ENCODE assay signal across 21 mouse cellular contexts in genomic region chr7:28735701-28736100, GRCm38 (mm10). TPM values are rescaled to one million over a fixed set of nuclear protein-coding genes. Genes with fewer than 3 reads are reported as not detected.
"Had no signal": no experiment of that assay in that cellular context is flagged by ENCODE, and none has a peak within 500 bp of the region (broad histone marks: within the 10 kb centered on the region; RNA-seq: fewer than 3 reads in every experiment).

No protein-coding gene starts in this region.

- ATAC-seq: intestine, postnatal 0 days; liver, postnatal 0 days had no signal

- H3K27me3 ChIP-seq: stomach, embryonic 15.5 days had no signal

- H3K4me2 ChIP-seq: limb, embryonic 12.5 days; liver, embryonic 13.5 days; midbrain, embryonic 12.5 days; neural tube, embryonic 12.5 days; stomach, embryonic 15.5 days had no signal

- H3K9me3 ChIP-seq: stomach, embryonic 15.5 days had no signal

- DNase-seq: kidney, adult 8-10 months; kidney, postnatal 25 days; liver; liver, embryonic 13.5 days; liver, postnatal 0 days; retina, postnatal 1 day; right cerebral cortex, postnatal 4 days; thymus, postnatal 36 days had no signal

- H3K9ac ChIP-seq: limb, embryonic 12.5 days; liver, embryonic 13.5 days; liver, postnatal 0 days; midbrain, embryonic 12.5 days; neural tube, embryonic 12.5 days; stomach, embryonic 15.5 days had no signal

- H3K27ac ChIP-seq: left cerebral cortex, adult 2 months; limb, embryonic 12.5 days; liver, embryonic 13.5 days; macrophage; midbrain, embryonic 12.5 days; neural tube, embryonic 12.5 days; stomach, embryonic 15.5 days had no signal

- H3K4me3 ChIP-seq: left cerebral cortex, adult 2 months; limb, embryonic 12.5 days; liver, embryonic 13.5 days; megakaryocyte, embryonic 14.5 days; midbrain, embryonic 12.5 days; neural tube, embryonic 12.5 days; stomach, embryonic 15.5 days had no signal

RNA-seq across cellular contexts. Expression of gene Fbxo17, which starts 19.1 kb away (rescaled TPM):
- total RNA-seq: monocyte, adult 5-6 weeks had no signal

RNA-seq across cellular contexts. Expression of gene Ccer2, which starts 20.3 kb away (rescaled TPM):
- total RNA-seq: monocyte, adult 5-6 weeks; neutrophil, adult 5-6 weeks had no signal
- polyA plus RNA-seq: intestine, postnatal 0 days; kidney, embryonic 16.5 days; liver, embryonic 13.5 days; liver, postnatal 0 days; macrophage; midbrain, embryonic 12.5 days; spleen, adult 2 months; stomach, embryonic 15.5 days; testis, adult 2 months had no signal
